Mouse (Mus musculus): ENCODE results near the gene Kit. TPM values are rescaled to one million over a fixed set of nuclear protein-coding genes. Genes with fewer than 3 reads are reported as not detected.

The Kit gene
- total RNA-seq, 2 experiments from 2014 or later: 7.3 to 7.7 TPM

DNA sequence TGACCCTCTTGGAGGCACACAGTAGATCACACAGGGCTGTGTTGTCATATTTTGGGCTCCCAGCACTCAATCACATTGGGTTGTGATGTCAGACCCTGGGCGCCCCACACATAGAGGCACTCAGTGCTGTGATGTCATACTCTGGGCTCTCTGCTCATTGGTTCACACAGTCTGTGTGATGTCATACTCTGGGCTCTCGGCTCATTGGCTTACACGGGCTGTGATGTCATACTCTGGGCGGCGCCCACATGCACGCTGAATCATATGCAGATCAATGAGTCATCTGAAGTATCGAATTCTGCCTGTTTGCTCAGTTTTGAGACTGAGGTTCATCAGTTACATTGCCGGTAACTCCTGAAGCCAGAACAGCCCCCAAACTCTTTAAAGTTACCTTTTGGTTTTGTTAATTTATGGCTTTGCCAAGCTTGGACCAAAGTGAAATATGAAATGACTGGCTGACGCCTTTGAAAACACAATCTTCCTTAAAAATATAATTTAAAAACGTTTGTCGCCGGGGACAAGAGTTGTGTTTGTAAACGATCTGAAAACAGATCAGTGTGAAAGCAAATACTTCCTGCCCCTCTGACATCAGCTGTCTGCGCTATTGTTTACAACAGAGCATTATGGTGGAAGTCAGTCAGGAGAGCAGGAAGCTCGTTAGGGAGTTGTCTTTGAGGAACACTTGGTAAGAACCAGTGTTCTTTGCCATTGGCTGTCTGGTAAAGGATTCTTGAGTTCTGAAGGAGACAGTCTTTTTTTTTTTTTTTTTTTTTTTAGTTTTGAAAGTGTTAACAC, 15.0 kb downstream of the Kit start:
- DNase-seq: no peak

DNA sequence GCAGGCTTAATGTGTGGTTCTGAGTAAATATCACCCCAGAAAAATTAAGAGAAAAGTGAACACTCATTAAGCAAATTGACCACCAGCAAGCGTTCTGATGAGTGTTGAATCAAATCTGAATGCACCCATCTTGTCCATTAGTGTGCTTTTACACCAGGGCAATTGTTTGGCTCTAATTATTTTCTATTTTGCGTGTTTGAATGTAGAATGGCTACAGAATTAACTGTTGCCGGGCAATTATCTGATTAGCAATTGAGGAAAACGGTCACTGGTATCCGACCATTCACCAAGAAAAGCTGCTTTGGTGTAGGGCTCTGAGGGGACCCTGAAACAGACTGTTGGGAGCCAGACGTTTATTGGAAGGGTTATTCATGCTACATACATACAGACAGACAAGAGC, 16.2 kb downstream of the Kit start:
- no peak for DNase-seq

DNA sequence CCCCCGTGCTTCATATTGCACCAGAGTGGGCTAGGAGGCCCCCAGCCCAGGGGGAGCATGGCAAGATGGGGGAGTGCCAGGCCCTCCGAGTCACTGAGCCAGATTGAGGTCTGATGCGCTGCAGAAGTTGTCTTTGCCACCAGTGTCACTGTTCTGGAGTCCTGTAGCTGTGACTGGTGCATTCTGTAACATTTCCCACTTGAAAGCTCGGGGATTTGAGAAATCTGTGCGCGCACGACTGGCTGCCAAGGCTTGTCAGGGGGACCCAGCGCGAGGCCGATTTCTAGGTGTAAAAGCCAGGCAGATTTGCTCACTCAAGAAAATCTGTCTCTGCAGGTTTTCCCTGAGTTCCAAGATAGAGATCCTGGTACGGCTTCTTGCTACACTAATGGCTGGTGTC, 16.9 kb downstream of the Kit start:
- DNase-seq: no peak

DNA sequence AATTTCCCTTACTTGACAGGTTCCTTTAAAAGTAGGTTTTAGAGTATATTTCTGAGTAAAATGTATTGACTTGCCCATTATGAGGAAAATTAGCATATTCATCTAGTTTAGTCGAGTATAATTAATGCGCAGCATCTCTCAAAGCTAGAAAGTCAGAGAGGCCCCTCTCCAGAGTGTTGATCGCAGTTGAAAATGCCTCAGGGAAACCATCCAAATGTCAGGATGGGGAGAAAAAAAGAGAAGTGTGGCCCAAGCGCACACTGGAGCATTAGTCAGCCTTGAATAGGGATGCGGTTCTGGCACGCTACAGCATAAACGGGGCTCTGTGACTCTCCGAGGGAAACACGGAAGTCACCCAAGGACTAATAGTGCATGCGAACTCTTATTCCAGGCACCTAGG, 20.6 kb downstream of the Kit start:
- DNase-seq: no peak

DNA sequence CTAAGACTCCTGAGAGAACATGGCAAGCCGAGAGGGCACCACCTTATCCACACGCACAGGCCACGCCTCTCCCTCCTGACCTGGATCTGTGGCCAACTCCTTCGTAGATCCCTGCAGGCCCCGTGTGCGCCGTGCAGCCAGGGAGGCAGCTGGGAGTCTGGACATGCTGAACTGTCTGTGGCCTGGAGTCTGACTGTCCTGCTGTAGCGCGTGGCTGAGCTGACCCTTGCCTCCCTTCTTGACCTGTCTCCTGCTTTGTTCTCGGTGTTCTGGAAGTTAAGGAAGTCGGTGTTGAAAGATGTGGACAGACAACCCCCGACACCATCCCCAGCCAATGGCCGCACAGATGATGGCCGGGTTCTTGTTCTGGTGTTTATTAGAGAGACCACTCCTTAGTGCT, 21.5 kb downstream of the Kit start:
- DNase-seq: no peak

DNA sequence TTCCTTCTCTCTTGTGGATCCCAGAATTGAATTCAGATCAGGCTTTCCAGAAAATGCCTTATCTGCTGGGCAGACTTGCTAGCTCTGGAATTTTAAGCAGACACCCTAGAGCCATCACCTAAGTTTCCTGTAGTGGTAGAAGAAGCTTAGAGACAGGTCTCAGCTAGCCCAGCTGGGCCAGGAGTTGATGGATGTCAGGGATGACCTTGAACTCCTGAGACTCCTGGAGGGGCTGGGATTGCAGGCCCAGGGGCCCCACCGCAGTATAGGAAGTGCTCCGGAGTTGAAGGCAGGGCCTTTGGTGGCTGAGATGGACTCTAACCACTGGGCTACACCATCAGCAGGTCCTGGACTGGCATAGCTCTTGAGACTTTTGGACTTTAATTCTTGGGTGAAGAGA, 22.6 kb downstream of the Kit start:
- no peak for DNase-seq

DNA sequence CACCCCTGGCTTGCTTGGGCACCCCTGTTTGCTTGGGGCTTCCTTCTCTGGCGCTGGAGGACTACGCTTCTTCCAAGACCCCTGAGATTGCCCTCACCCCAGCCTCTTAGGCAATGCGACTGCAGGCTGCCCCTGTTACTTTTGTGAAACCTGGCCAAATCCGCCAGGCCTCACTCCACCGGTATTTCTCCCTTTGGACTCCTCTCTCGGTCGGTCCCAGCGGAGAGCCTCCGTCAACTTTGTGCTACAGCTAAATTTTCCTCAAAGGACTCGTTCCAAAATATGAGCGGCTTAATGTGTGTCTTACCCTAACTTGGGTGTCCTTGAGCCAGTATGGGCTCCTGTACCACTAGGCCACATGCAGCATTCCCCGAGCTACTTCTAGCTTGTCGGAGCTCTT, 23.8 kb downstream of the Kit start:
- no peak for DNase-seq

DNA sequence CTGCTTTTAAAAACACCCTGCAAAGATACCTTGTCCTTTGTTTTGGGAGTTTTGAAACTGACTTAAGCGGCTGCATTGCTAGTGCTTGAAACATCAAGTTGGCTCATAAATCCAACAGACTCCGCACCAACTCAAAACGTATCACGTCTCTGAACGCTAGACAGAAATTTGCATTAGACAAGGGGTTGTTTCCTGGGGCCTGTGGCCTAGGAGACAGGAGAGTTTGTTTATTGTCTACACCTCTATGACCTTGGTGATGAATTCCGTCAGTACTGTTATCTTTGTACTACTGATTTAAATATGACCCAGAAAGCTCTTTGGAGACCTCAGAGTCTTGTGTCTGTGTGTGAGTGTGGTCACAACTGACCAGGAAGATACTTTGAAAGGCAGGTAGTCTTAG, 25.3 kb downstream of the Kit start:
- DNase-seq: no peak

DNA sequence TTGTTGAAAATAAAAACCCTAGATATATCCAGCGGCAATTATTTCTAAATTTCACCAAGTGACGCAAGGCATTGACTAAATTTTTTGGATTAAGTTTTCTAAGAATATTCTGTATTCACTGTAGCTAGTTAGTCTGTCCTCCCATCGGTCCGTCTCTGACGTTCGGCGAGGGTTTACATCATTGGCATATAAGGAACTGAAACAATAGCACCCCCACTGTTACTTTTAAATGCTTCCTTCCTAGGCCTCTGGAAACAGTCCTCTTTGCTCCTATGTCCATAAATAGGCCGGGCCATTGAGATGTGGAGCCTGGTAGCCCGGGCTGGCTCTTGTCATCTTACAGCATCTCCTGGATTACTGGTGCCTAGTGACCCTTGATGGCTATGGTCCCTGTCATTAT, 29.5 kb downstream of the Kit start:
- DNase-seq: no peak

DNA sequence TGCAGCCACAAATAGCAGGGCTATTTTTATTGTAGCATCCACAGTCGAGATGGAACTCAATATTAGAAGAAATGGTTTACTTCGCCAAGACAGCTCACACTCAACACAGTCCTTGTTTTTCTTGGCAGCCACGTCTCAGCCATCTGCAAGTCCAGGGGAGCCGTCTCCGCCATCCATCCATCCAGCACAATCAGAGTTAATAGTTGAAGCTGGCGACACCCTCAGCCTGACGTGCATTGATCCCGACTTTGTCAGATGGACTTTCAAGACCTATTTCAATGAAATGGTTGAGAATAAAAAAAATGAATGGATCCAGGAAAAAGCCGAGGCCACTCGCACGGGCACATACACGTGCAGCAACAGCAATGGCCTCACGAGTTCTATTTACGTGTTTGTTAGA, 32.2 kb downstream of the Kit start:
- no peak for DNase-seq

DNA sequence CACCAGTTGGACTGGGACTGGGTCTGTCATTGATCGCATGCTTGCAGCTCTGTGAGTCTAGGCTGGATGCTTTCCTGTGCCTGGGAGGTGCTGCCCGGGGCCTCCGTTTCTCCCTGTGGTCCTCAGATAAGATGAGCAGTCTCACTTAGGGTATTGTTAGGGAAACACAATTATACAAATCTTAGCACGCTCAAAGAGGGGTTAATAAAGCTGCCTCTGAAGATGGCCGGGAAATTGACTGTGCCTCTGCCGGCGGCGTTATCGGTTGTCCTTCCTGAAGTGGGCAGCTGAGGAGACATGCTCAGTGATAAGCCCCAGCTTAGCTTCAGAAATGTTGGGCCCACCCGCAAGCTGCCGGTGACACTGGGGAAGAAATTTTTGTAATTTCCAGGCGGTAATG, 33.3 kb downstream of the Kit start:
- no peak for DNase-seq

DNA sequence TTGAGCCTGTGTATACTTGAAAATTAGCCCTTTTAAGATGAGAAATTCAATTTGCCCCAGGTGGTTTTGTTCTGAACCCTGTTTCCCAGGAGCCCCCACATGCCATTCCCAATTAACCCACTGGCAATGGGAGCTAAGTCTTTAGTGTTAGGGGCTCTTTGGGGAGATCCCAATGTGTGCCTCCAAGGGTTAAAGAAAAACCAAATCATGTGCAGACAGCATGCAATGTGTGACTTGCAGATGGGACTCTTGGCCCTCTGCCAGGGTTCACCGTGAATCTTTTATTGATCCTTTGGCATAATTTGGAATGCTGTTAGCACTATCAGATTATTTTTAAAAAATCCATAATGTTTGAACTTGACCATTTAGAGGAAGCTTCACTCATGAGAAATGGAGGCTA, 37.7 kb downstream of the Kit start:
- no peak for DNase-seq

DNA sequence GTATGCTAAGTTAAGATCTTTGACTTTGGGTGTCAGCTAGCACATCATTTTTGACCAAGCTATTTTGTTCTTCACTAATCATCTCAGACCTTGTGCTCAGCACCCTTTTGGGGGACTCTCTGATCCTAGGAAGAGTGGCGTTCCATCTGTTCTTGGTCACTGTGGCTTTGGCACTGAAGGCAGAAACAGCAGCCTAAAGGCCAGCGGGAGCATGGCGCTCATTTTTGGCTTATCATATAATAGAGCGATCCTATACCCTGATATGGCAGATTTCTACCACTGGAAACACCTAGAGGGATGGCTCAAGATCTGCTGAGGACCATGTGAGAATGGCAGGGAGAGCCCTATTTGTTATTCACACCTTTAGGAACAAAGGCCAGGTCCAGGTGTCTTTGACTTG, 38.2 kb downstream of the Kit start:
- no peak for DNase-seq

DNA sequence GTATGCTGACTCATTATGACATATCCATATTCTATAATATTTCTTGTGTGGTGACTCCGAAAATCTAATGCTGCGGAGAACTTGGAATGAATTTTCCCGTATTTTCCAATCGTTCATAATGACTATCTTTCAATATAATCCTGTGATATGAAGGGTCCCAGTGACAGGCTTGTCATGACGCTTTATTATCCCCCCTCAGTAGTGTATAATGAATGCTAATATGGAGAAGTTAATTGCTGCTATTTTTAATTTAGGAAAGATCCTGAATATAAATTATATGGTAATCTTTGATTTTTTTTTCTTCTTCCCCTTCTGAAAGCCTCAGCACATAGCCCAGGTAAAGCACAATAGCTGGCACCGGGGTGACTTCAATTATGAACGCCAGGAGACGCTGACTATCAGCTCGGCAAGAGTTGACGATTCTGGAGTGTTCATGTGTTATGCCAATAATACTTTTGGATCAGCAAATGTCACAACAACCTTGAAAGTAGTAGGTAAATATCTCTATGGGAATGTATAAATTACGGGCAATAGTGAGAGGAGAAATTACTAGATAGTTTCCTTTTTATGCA, 40.4 kb downstream of the Kit start:
- no peak for DNase-seq

DNA sequence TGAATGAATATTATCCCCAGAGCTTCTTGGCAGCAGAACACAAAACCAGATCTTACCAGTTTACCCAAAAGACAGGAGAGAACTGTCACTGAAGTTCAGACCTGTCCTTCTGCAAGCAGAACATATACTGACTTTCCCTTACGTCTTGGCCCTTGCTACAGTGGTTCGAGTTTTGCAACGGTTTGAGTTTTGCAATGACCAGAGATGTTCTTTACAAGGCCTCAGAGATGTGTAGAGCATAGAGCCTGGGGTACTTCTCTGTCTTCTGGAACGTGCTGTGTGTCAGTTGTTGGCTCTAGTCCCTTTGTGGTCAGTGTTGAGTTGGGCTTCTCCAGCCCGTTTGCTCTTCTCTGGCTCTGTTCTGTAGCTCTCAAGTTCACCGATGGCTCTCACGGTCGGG, 40.9 kb downstream of the Kit start:
- no peak for DNase-seq

DNA sequence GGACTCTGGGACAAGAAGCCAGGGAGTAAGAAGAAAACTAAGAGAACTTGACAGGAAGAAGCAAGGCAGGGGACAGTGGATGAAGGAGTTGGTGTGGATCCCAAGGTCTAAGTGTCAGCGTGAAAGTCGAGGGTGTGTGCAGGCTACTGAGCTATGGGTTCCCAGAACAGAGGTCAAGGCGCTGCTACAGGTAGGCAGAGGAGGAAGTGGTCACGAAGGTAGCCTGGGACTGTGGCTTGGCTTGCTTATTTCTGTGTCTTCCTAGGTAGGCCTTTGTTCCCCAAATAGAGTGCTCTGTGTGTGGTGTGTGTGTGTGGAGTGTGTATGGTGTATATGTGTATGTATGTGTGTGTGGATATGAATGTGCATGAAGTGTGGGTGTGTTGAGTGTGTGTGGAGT, 47.7 kb downstream of the Kit start:
- DNase-seq: no peak

DNA sequence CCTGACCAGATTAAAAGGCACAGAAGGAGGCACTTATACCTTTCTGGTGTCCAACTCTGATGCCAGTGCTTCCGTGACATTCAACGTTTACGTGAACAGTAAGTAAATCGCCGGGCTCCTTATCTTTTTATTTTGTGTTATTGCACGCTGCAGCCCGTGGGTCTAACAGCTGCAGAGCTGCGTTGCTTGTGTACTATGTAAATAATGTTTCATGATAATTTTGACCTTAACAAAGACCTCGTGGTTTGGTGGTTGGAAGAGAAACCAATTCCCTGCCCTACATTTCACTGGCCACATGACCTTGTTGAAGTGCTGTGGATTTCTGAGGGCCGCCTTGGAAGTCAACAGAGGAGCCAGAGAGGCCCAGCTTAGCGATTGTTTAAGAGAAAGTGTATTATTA, 48.3 kb downstream of the Kit start:
- DNase-seq: no peak

DNA sequence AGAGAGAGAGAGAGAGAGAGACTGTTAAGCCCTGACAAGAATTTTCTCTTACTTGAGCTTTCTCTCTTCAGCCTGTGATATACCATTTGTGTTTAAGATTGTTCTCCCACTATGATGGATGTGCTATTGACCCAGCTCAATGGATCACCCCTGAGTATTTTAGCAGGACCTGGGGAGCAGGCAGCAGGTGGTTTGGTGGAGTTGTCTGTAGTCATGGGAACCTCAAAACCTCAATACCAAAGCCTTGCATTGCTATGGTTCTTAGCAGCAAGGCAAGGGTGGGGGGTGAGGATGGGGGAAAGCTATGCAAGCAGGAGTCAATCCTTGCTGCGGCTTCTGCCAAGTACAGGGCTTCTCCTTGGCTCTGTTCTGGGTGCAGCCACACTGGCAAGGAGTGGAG, 48.8 kb downstream of the Kit start:
- DNase-seq: no peak

DNA sequence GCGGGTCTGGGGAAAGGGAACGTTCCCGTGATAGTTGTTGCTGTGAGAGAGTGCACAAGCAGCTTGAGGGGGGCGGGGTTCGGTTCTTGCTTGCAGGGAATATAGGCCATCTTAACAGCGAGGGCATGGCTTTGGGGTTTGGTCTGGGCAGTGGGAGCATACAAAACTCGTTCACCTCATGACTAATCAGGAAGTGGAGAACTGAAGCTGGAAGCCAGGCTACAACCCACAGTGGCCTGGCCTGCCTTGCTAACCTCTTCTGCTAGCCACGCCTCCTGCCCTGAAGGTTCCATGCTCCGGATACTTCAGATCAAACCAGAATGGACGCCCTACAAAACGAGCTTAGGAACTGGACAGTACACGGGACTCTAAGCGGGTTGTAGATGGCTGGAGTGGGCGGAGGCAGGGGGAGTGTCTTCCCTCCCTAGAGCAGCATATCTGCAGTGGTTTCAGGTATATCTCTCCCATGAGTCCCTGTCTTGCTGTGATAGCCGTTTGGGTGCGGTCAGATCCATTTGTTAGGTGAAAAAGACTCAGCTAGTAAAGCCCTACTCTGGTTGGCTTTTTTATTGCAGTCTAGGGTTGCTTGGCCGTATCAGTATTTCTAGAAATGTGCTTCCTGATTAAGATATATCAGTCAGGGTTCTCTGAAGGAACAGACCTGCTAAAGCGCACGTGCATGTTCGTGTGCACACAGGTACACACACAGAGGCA, 49.4 kb downstream of the Kit start:
- no peak for DNase-seq

DNA sequence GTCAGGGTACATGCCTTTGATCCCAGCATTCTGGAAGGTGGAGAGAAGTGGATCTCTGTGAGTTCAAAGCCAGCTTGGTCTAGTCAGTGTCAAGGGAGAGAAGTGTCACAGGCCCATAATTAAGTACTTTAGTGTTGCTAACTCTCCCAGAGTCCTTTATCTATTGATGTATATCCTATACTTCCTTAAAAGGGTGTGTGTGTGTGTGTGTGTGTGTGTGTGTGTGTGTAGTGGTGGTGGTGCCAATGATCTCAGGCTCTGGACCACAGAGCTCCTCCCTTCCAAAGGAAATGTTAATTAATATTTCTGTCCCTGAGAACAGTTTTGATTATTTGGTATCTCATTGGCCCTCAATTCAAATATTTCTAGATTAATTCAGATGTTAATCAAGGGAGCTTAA, 50.3 kb downstream of the Kit start:
- no peak for DNase-seq

DNA sequence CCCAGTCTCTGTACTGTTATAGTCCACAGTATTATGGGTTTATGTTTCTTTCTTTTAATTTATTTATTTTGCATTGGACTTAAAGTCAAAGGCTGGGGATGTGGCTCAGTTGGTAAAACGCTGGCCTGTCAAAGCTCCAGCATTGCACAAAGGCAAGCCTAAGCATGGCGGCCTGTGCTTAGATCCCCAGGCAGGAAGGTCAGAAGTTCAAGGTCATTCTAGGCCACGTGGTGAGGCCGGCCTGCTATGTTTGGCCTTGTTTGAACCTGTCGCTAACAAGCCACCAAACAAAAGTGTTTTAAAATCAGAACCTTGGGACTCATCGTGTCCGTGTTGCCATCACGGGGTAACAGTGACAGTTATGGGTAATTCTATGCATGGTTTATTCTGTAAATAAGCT, 51.6 kb downstream of the Kit start:
- DNase-seq: no peak

DNA sequence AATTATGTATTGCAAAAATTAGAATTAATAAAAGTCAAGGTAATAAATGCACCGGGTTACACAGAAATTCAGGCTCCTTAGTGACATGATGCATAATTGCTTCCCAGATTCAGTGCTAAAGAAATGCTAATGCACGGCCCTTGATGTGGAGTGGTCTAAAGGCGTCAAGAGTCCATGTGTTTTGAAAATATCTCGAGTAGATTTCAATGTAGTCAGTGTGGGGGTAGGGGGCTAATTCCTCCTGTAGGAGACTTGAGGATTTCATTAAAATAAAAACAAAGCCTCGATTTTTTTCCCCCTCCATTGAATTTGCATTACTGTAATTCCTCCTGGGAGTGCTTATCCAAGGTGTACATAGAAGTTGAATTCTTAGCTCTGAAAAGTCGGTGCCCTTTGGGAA, 52.0 kb downstream of the Kit start:
- no peak for DNase-seq

DNA sequence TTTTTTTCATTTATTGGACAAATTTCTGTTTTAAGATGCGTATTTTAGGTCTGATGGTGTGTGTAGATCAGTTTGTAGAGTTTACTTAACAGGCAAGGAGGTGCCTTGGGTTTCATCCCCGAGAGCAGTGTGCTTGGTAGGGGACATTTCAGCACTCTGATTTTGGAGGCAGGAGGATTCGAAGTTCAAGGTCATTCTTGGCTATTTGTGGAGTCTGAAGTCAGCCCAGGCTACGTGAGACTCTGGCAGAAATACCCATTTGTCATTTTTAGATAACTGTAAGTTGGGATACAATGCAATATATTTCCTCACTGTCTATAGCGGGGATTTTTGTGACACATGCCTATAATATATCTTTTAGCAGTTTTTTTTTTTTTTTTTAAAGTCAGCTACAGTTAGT, 57.5 kb downstream of the Kit start:
- DNase-seq: no peak
